Mouse (Mus musculus) splenic B cell, adult 2 months (primary cell): ENCODE measurements around the gene Gja4.

Experiments
- DNase-seq: peaks from one replicate; pipeline ENCODE4 v3.0.0-alpha.2; 2011; ENCODE audit warnings: low read depth, low spot score
- H3K27me3 ChIP-seq: 2 replicates; pipeline ENCODE4 v1.6.1; 2012; ENCODE audit warnings: mild to moderate bottlenecking, low read length, moderate library complexity, mixed read lengths; ENCODE audit not compliant: control insufficient read depth, poor library complexity, insufficient read depth, severe bottlenecking
- H3K36me3 ChIP-seq: 2 replicates; pipeline ENCODE4 v1.6.1; 2012; ENCODE audit warnings: mild to moderate bottlenecking, low read length, moderate library complexity, mixed read lengths; ENCODE audit not compliant: control insufficient read depth, poor library complexity, insufficient read depth, severe bottlenecking

The Gja4 gene

DNA sequence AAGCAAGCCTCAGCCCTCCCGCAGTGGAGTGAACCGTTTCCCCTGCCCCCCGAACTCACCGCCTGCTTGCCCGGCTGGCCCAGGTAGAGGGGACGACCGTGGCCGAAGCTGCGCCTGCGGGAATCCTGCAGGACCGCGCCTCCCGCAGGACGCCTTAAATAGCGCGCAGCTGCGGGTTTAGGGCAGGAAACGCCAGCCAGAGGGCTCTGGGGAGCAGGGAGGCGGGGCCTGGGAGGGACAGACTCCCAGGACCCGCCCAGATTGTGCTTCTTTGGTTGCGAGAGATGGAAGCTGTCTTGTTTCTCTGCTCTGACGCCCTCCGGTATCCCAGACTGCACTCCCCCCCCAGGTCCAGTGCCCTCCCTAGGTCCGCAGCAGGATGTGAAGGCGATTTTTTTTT, at the start of gene Gja4:
TSS of gene Gja4 (minus strand) at position 179 of the 400 bp plus-strand sequence.
- peak; percentile 28 for DNase-seq
- Histone ChIP-seq H3K27me3 (no peaks in the 10 kb centered on the region), H3K36me3 (no peaks in the 10 kb centered on the region)

DNA sequence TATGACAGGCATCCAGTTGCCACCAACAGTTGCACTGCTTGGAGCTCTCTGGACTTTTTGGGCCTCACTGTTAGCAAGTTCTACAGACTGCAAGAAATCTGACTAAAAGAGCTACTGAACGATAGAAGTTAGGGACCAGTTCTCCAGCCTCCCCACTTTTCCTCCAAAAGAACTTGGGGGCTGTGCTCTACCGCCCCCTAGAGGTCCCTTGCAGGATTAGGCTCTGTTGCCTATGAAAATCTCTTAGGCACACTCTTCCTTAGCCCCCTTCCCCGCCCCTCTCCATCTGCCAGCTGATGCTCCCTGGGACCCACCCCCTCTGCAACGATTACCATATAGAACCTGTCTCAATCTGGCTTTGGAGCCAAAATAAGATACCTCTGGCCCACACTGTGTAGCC, 49.5 kb upstream of the Gja4 start:
- DNase-seq, result peak; percentile 18
- no peaks in the 10 kb centered on the region for H3K36me3 ChIP-seq
- no peaks in the 10 kb centered on the region for H3K27me3 ChIP-seq

DNA sequence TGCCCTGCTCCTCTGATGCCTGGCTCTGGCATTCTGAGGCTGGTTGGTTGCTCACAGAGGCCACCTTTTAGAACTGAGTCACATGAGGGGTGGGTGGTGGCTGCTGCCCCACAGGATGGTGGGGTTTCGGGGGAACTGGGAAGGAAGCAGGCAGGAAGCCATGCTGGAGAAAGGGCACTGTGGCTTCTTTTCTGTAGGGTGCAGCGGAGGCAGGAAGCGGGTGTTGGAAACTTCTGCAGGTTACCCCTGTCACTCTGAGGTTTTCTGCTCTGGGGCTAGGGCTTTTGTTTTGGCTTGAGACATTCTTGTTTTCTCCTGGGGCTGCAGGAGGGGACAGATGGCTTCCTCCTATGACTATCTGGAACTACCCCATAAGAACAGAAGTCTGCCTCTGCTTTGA, 48.7 kb upstream of the Gja4 start:
- DNase-seq, result no peak
- H3K27me3 ChIP-seq, result no peaks in the 10 kb centered on the region
- no peaks in the 10 kb centered on the region for H3K36me3 ChIP-seq

DNA sequence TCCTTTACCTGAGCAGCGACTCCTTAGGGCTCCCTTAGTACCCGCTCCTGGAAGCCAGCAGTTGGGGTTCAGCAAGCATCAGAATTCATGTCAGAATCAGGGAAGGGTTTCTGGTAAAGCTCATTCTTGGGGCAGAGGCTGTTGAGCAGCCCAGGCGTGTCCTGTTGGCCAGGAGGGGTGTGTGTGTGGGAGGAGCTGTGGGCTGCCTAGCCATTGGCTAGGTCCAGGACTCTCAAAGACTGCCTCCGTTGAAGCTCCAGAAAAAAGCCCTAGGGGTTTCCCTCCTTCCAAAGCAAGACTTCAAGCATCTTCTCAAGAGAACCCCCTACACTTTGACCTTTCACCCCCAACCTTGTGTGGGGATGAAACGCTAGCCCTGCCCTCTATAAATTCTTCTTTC, 44.2 kb upstream of the Gja4 start, which contains the start of gene Gjb5:
TSS of gene Gjb5 (minus strand) at position 164 of the 400 bp plus-strand sequence.
- DNase-seq, result no peak
- Histone ChIP-seq H3K36me3 (no peaks in the 10 kb centered on the region), H3K27me3 (no peaks in the 10 kb centered on the region)

DNA sequence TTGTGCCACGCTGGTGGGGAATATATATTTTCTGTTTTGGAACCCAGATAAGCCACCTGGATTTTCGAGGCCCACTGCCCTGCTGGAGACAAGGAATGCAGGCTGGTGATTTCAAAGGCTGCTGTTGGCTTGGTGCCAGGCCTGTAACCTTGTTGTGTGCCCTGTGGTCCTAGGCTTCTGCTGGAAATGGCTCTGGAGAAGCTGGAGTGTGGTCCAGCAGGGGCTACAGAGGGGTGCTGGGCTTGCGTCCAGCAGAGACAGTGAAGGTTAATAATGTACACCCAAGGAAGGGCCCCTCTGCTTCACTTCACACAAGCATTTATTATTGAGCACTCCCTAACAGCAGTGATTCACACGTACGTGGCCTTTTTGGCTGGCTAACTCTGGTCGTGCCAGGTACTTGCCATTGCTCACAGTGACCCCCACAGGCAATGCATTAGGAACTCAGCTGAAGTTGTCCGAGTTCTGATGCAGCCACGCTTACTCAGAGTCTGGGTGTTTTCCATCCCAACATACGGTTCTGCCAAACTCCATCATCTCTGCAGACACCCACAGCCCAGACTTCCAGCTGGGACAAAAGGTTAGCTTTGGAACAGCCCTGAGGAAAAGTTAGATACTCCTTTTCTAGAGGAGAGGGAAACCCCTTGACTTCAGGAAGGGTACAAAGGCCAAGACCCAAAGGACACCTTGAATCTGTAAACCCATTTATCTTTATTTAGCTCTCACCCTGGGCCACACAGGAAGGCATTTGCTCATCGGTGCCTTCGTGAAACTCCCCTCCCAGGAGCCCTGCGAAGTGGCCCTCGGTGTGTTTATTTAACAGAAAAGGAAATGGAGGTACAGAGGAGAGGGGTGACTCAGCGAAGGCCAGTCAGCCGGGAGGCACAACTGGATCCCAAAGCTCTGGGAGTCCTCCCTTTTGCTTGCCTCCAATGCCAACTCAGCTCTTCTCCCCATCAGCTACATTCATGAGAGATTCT, 41.0 kb upstream of the Gja4 start:
- DNase-seq, result no peak
- no peaks in the 10 kb centered on the region for H3K27me3 ChIP-seq
- H3K36me3 ChIP-seq, result no peaks in the 10 kb centered on the region

DNA sequence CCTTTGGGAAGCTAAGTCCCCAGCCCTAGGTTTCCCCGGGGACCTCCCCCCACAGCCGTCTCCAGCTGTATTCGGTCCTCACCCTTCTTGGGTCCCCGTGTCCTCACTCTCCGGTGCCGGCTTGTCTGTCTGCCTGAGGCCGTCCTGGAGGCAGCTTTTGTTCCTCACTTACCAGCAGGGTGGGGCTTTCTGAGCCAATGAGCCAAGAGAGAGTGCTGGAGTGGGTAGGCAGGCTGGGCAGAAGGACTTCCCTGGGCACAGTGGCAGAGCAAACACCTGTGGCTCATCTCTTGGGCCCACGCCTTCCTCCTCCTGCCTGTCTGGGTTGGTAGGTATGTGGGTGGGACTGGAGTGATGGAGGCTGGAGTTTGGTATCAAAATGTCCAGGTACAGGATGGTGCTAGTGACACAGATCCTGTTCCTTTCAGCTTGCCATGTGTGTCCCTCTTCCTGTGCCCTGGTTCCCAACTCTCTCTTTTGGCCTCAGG, 40.2 kb upstream of the Gja4 start, which contains the start of gene Gjb4:
TSS of gene Gjb4 (minus strand) at position 131 of the 488 bp plus-strand sequence.
- H3K36me3 ChIP-seq, result no peaks in the 10 kb centered on the region
- H3K27me3 ChIP-seq, result no peaks in the 10 kb centered on the region
- no peak for DNase-seq

DNA sequence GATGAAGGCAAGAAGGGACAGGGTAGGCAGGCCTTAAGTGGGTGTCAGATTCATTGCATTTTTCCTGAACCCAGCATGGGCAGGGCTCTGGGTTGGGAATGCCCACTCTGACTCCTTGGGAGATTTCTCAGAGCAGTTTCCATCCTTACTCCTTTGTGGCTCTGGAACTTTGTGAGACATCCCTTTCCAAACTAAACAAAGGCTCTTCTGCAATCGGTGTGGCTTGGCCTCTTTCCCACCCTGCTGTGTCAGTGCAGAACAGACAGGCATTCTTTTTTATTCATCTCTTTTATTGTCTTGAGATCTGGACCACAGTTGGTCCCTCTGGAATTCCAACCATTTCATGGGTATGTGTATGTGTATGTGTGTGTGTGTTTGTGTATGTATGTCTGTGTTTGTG, 38.8 kb upstream of the Gja4 start:
- DNase-seq, result no peak
- Histone ChIP-seq H3K27me3 (no peaks in the 10 kb centered on the region), H3K36me3 (no peaks in the 10 kb centered on the region)

DNA sequence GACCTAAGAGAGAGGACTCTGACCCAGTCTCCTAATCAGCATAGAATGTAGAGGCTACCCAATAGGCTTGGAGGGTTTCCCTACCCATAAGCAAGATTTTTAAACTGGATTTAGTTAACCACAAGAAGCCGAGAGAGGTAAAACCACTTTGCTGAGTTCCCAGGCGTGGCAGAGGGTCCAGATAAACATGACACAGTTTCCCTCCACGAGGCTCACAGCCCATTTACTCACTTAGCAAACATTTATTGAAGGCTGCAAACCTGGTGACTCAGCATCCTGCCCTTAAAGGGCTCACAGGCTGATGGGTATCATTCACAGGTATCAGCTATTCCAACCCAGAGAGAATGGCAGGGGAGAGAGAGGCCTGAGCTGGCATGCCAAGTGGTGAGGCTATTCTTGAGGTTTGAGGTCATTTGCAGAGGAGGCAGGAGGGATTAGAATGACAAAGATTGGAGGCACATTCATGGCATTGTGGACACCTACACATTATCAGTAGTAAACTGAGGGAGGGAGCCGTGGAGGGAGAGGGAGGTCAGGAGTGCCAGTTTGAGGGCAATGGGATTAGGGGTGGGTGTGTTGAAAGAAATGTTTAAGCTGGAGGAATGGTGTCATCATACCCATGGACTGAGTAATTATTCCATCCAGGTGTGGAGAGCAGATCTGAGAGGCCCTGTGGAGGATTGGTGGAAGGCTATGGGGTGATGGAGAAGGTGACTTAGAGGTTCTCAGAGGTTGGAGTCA, 35.9 kb upstream of the Gja4 start:
- Histone ChIP-seq H3K36me3 (no peaks in the 10 kb centered on the region), H3K27me3 (no peaks in the 10 kb centered on the region)
- no peak for DNase-seq

DNA sequence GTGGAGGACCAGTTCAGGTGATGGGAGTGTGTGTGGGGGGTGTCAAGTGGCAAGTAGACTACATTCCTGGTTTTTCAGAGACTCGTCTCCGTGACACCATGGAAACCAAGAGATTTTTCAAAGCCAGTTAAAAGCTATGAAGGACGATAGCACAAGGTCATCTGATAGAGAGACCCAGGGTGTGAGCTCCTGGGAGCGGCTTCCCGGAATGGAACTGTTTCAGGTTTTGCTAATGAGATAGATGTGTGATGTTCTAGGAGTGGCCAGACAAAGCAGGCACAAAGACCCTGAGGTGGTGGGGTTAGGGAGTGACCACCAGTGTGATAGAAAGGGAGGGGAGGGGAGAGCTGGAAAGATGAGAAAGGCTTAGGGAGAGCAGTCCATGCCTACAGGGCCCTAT, 31.2 kb upstream of the Gja4 start:
- H3K27me3 ChIP-seq, result no peaks in the 10 kb centered on the region
- DNase-seq, result no peak
- H3K36me3 ChIP-seq, result no peaks in the 10 kb centered on the region

DNA sequence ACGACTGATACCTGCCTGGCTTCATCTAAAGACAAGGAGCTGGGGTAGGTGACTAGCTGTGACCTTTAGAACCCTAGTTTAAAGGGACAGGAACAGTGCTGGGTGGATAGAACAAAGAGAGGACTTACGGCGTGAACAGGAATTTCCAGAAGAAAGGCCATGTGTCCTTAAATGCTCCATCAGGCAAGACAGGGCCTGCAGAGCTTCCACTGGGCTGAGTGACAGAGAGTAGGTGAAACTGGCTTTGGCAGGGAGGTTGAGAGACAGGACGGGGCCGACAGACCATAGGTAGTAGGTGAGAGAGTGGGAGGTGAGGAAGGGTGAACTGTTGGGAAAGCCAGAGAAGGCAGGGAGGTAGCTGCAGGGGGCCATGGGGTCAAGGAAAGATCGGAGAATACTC, 27.5 kb upstream of the Gja4 start:
- H3K27me3 ChIP-seq, result no peaks in the 10 kb centered on the region
- H3K36me3 ChIP-seq, result no peaks in the 10 kb centered on the region
- no peak for DNase-seq

DNA sequence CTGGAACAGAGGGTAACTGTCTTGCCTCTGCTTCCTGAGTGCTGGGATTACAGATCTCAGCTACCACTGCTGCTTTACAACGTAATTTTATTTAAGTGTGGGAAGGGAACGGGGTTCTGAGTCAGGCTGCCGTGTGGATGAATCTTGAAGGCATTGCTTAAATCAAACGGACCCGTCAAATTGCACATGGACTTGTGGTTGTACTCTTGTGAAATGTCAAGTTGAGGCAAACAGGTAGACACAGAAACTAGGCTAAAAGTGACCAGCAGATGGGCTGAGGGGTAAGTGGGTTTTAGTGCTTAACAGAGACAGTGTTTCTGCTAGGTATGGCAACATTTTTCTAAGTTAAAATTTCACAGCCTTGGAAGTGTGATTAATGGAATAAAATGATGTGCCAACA, 23.8 kb upstream of the Gja4 start:
- DNase-seq, result no peak
- peaks cover 1% of the 10 kb centered on the region; the same call in 1 of the 2 replicates for H3K27me3 ChIP-seq
- no peaks in the 10 kb centered on the region for H3K36me3 ChIP-seq

DNA sequence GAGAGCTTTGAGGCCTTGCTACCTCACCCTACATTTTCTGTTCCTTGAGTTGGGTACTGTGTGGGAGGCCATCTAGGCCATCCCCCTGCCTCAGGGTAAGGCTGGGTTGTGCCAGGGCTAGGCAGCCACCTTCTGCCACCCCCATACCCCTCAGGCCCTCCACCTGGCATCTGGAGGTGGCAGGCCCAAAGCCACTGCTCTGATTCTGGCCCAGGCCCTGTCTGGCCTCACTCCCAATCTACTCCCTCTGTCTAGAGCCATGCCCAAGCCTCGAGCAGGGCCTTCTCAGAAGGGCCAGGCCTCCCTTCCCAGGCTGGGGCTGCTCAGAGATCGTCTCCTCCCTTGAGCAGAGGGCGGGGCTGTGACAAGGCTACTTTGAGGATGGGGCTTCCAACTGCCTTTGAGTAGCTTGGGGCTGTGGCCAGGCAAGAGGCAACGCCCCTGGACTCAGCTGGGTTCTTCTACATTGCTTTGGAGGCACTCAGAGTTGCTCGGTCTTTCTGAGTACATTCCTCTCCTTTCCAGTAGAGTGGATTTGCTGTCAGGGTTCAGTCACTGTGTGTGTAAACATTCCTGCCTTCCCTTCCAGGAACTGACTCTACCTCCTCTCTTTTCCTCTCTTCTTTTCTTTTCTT, 21.1 kb upstream of the Gja4 start:
- no peaks in the 10 kb centered on the region for H3K36me3 ChIP-seq
- H3K27me3 ChIP-seq, result peaks cover 1% of the 10 kb centered on the region; the same call in 1 of the 2 replicates
- no peak for DNase-seq

DNA sequence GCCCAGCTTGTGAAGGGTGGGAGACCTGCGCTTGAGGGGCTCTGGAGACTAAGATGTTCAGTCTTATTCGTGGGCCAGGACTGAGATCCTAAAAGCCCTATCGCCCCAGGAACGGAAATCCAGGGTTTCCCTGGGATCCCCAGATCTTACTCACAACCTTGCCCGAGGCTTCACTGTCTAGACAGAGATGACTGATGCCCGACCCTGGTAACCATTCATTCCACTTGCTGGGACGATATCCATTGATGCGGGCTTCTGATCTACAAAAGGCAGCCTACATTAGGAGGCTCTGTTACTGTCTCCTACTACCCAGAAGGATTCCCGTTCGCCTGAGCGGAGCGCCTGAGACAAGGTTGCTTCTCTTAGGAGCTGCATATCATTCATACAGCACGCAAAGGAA, 17.3 kb upstream of the Gja4 start:
- DNase-seq, result no peak
- H3K27me3 ChIP-seq, result peaks cover 1% of the 10 kb centered on the region; the same call in 1 of the 2 replicates
- no peaks in the 10 kb centered on the region for H3K36me3 ChIP-seq

DNA sequence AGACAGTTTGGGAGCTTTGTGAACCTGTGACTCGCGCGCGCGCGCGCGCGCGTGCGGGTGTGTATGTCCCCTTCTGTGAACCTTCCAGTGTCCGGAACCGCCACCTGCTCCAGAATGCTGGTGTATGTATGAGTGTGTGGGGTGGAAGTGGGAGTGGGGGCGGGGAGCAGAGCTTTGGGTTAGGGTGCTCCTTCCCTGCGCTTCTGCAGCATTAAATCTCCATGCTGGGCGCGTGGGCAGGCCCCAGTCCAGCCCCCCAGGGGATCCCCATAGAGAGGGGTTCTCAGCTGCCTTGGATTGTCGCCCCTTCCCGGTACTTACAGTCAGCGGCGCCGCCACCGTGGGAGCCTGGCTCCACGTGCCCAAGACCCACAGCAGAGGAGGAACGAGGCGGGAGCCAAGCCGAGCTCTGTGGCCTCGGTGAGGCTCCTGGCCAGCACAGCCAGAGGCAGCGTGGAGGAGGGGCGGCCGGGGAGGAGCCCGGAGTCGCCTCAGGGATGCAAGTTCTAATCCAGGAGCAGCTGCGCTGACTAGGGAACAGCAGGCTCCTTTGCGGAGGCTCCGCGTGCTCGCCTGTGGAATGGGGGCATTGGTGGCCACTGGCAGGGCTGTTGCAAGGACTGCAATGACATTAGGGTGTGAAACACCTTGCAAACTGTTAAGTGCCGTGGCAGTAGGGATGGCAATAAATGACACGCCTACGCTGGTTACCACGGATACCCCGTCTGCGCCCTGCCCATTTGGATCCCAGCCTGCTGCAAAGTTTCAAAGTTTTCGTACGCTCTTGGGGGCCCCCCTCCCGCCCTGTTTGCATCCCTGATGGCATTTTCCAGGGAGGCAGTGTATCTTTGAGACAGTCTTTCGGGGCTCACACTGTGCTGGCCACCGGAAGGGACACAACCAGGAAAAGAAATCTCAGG, 16.6 kb upstream of the Gja4 start, which contains the start of gene Gjb3:
TSS of gene Gjb3 (minus strand) at position 664 of the 920 bp plus-strand sequence.
- Histone ChIP-seq H3K36me3 (no peaks in the 10 kb centered on the region), H3K27me3 (peaks cover 1% of the 10 kb centered on the region; the same call in 1 of the 2 replicates)
- DNase-seq, result no peak
